17 mouse cellular contexts compared by ENCODE assay signal in genomic region chr13:28516636-28517035, GRCm38 (mm10).
DNase-seq lines count a peak whose midpoint lies in the region; ATAC-seq and TF ChIP-seq lines count a peak whose summit lies in the region.
"Had no signal": no experiment of that assay in that cellular context is flagged by ENCODE, and none has a peak within 500 bp of the region (broad histone marks: within the 10 kb centered on the region; RNA-seq: fewer than 3 reads in every experiment).

No protein-coding gene starts in this region.

- no peaks in the 10 kb centered on the region for H3K36me3 ChIP-seq in forebrain, postnatal 0 days (ENCODE audit: insufficient read depth)
- H3K36me3 ChIP-seq in forebrain, embryonic 11.5 days (ENCODE audit: control insufficient read depth, insufficient read depth, low read length), result no peaks in the 10 kb centered on the region
- H3K36me3 ChIP-seq in embryonic facial prominence, embryonic 10.5 days (replicated peaks), result no peaks in the 10 kb centered on the region
- H3K36me3 ChIP-seq: heart, embryonic 15.5 days had no signal

- H3K27me3 ChIP-seq in forebrain, postnatal 0 days (ENCODE audit: insufficient read depth, low read length), result no peaks in the 10 kb centered on the region
- H3K27me3 ChIP-seq in forebrain, embryonic 11.5 days (ENCODE audit: control insufficient read depth, insufficient read depth, low read length), result no peaks in the 10 kb centered on the region
- H3K27me3 ChIP-seq in embryonic facial prominence, embryonic 10.5 days (replicated peaks; ENCODE audit: low read depth, poor library complexity, severe bottlenecking), result no peaks in the 10 kb centered on the region
- H3K27me3 ChIP-seq: heart, embryonic 15.5 days had no signal

- no peaks in the 10 kb centered on the region for H3K9me3 ChIP-seq in forebrain, postnatal 0 days (ENCODE audit: low read length)
- H3K9me3 ChIP-seq in forebrain, embryonic 11.5 days (ENCODE audit: control insufficient read depth, low read length), result no peaks in the 10 kb centered on the region
- H3K9me3 ChIP-seq in embryonic facial prominence, embryonic 10.5 days, result no peaks in the 10 kb centered on the region
- H3K9me3 ChIP-seq: heart, embryonic 15.5 days; midbrain, embryonic 10.5 days had no signal

- no peak overlapping the region for H3K4me3 ChIP-seq in forebrain, postnatal 0 days (ENCODE audit: low read depth, low read length)
- H3K4me3 ChIP-seq in forebrain, embryonic 11.5 days (ENCODE audit: low read depth, low read length), result no peak overlapping the region
- H3K4me3 ChIP-seq in embryonic facial prominence, embryonic 10.5 days, result no peak overlapping the region
- H3K4me3 ChIP-seq: heart, embryonic 15.5 days; layer of hippocampus, adult 2 months; midbrain, embryonic 10.5 days had no signal

- TF ChIP-seq CTCF in forebrain, postnatal 0 days (IDR thresholded peaks at IDR 0.05; ENCODE audit: low read depth), result no peak

- no peak for DNase-seq in forebrain, postnatal 0 days
- no peak for DNase-seq in forebrain, embryonic 11.5 days (ENCODE audit: low spot score)
- DNase-seq in embryonic facial prominence, embryonic 10.5 days (ENCODE audit: low spot score), result no peak
- DNase-seq in thymus, postnatal 36 days, result peak; percentile 44 to 73
- no peak for DNase-seq in kidney, postnatal 36 days
- no peak for DNase-seq in gastrocnemius, postnatal 25 days
- DNase-seq: adrenal gland, adult 8-10 months; cerebellum, adult 9-11 months; heart, postnatal 4 days; kidney, adult 11 months; lung, adult 2 months; right cerebral cortex, postnatal 25 days had no signal

- WGBS in forebrain, postnatal 0 days, result 52% methylated on average over 2 of the region's 2 CpGs
- WGBS in forebrain, embryonic 11.5 days, result 63% methylated on average over 2 of the region's 2 CpGs
- WGBS in embryonic facial prominence, embryonic 10.5 days, result 70% methylated on average over 2 of the region's 2 CpGs

- peak; percentile 19; the same call in 1 of the 2 replicates for ATAC-seq in forebrain, postnatal 0 days
- ATAC-seq in forebrain, embryonic 11.5 days (replicated peaks; ENCODE audit: low FRiP score), result no peak
- ATAC-seq in megakaryocyte progenitor cell, adult 5-6 weeks (replicated peaks; ENCODE audit: poor library complexity), result peak; percentile 32

- no peak overlapping the region for H3K9ac ChIP-seq in forebrain, postnatal 0 days
- H3K9ac ChIP-seq in forebrain, embryonic 11.5 days (ENCODE audit: low read length), result no peak overlapping the region
- H3K9ac ChIP-seq: heart, embryonic 15.5 days had no signal

- H3K4me2 ChIP-seq in forebrain, postnatal 0 days (ENCODE audit: low read depth), result no peak overlapping the region
- no peak overlapping the region for H3K4me2 ChIP-seq in forebrain, embryonic 11.5 days (ENCODE audit: low read depth, low read length, severe bottlenecking)
- H3K4me2 ChIP-seq: heart, embryonic 15.5 days; liver, embryonic 11.5 days had no signal

- no peak overlapping the region for H3K27ac ChIP-seq in forebrain, postnatal 0 days (ENCODE audit: low read depth, low read length)
- no peak overlapping the region for H3K27ac ChIP-seq in forebrain, embryonic 11.5 days (ENCODE audit: low read depth, low read length)
- peak overlapping the region; percentile 54 for H3K27ac ChIP-seq in embryonic facial prominence, embryonic 10.5 days (replicated peaks)
- H3K27ac ChIP-seq: layer of hippocampus, adult 2 months; midbrain, embryonic 10.5 days had no signal

- 0 out of 2 replicates have a peak, but pooled peaks cover 3% of the 10 kb centered on the region for H3K4me1 ChIP-seq in forebrain, postnatal 0 days (ENCODE audit: insufficient read depth)
- no peaks in the 10 kb centered on the region for H3K4me1 ChIP-seq in forebrain, embryonic 11.5 days (replicated peaks; ENCODE audit: control insufficient read depth, insufficient read depth, low read length)
- peaks cover 17% of the 10 kb centered on the region for H3K4me1 ChIP-seq in embryonic facial prominence, embryonic 10.5 days

Comparison
In these comparisons a context has a peak if more than half of its experiments do, and no peak if none do; other contexts are left out.
1. DNase-seq: peak in thymus, postnatal 36 days (2 of 2); none in forebrain, postnatal 0 days (single experiment), forebrain, embryonic 11.5 days (single experiment), embryonic facial prominence, embryonic 10.5 days (single experiment), kidney, postnatal 36 days (0 of 2) and gastrocnemius, postnatal 25 days (single experiment).